Mouse (Mus musculus): Measurements from ENCODE around the gene Ms4a10.

GRCm38 (mm10) chr19:10937110-10937563 lies 37.3 kb downstream of the Ms4a10 start, which contains the start of gene Ptgdr2:
- TF ChIP-seq CTCF (IDR thresholded peaks at IDR 0.05; ENCODE audit: extremely low read depth, insufficient read length, insufficient replicate concordance, low read depth, low read length), result no peak
- TF ChIP-seq POLR2A (IDR thresholded peaks at IDR 0.05; ENCODE audit: low read depth, low read length), result no peak

Data from small intestine, adult 2 months (tissue).